Mouse (Mus musculus): Measurements from ENCODE around the gene Tbc1d10a.

DNA sequence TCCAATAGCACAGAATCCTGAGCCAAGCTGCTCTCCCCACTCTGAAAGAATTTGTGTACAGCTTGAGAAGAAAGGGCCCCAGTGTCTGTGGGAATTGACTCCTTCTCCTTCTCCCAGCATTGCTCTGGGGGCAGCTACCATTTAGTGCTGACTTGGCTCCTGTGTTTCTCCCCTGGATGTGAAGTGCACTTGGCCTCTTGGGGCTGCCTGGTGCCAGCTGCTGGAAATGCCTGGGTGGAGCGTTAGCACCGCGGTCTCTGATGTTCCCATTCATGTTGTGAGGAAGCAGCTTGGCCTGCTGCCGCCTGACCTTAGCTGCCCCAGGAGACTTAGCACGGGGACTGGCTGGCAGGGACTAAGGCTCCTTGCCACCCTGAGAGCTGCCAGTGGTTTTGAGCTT, 12.0 kb upstream of the Tbc1d10a start:
- TF ChIP-seq CTCF (IDR thresholded peaks at IDR 0.05; ENCODE audit: low read depth, low read length): no peak
- TF ChIP-seq POLR2A (IDR thresholded peaks at IDR 0.05; ENCODE audit: insufficient read depth, low read length): no peak
